Mouse (Mus musculus) spleen, adult 2 months (tissue): Measurements from ENCODE around the gene Ptdss2. TPM values are rescaled to one million over a fixed set of nuclear protein-coding genes. Genes with fewer than 3 reads are reported as not detected.

ENCODE experiments used
- DNase-seq, 2 experiments: peaks; one replicate each; pipeline versions ENCODE4 v3.0.0 to v3.0.0-alpha.2; 2012 to 2021; ENCODE audit warnings: low spot score in 2 of 2, low read depth in 1 of 2
- H3K27ac ChIP-seq: fragments of 200-500 bp; 2 replicates; pipeline ENCODE4 v1.5.1; 2012; ENCODE audit warnings: low read length, inconsistent platforms; ENCODE audit not compliant: insufficient read depth
- H3K27me3 ChIP-seq: fragments of 200-500 bp; 2 replicates; pipeline ENCODE4 v1.6.1; 2012; ENCODE audit warnings: mild to moderate bottlenecking, moderate library complexity, low read length, inconsistent platforms; ENCODE audit not compliant: control insufficient read depth, insufficient read depth
- H3K36me3 ChIP-seq: fragments of 200-500 bp; 2 replicates; pipeline ENCODE4 v1.6.1; 2012; ENCODE audit warnings: mild to moderate bottlenecking, low read length, inconsistent platforms; ENCODE audit not compliant: control insufficient read depth, insufficient read depth
- H3K4me1 ChIP-seq: fragments of 200-500 bp; 2 replicates; pipeline ENCODE4 v1.6.1; 2011; ENCODE audit warnings: inconsistent platforms; ENCODE audit not compliant: control insufficient read depth, insufficient read depth, insufficient read length
- H3K4me3 ChIP-seq: fragments of 200-500 bp; 2 replicates; pipeline ENCODE4 v1.5.1; 2011; ENCODE audit warnings: mild to moderate bottlenecking, inconsistent platforms; ENCODE audit not compliant: insufficient read depth, insufficient read length; ENCODE audit errors: extremely low read depth
- CTCF ChIP-seq: fragments of 200-500 bp; IDR thresholded peaks from 2 replicates; pipeline ENCODE4 v1.5.1; 2011; ENCODE audit warnings: mild to moderate bottlenecking, inconsistent platforms; ENCODE audit not compliant: insufficient read depth, insufficient read length, insufficient replicate concordance; ENCODE audit errors: extremely low read depth
- POLR2A ChIP-seq: fragments of 200-500 bp; IDR thresholded peaks from 2 replicates; pipeline ENCODE4 v1.6.1; 2011; ENCODE audit warnings: low read depth, low read length, inconsistent platforms
- WGBS: fragments of 180-500 bp; shearing (Covaris S2); methylation state at CpG from one replicate; pipeline ENCODE4 v1.1.7; 2018; 5-methylcytosine and 5-hydroxymethylcytosine counted together
- polyA plus RNA-seq: library from polyadenylated mRNA; depleted of rRNA; stranded (reverse); fragments of >200 nt; gene quantifications from 2 replicates; pipeline ENCODE4 v1.2.3, GENCODE M21; 2012; rRNA removed

Gene Ptdss2
- polyA plus RNA-seq, 1 experiment: 26.8 TPM

- 89% methylated on average over 18 of the region's 18 CpGs for WGBS
Observed at GRCm38 (mm10) chr7:141206182-141206937, 84.2 kb downstream of the Ptdss2 start.

More at GRCm38 (mm10) chr7:141206182-141206937, 84.2 kb downstream of the Ptdss2 start:
- TF ChIP-seq CTCF (no peak), POLR2A (no peak)
- Histone ChIP-seq H3K27me3 (no peaks in the 10 kb centered on the region), H3K4me3 (no peak overlapping the region), H3K36me3 (no peaks in the 10 kb centered on the region), H3K27ac (no peak overlapping the region), H3K4me1 (no peaks in the 10 kb centered on the region)
- DNase-seq: no peak

Other genes with a start within 250 kb of the Ptdss2 start
- gene Psmd13, start 240.4 kb upstream of the Ptdss2 start, polyA plus RNA-seq: 39.6 and 43.0 TPM in 2 replicates
- 13.3 and 15.0 TPM in 2 replicates for gene Sirt3, start 240.1 kb upstream of the Ptdss2 start, polyA plus RNA-seq
- not detected in 2 replicates for gene Cox8b, start 221.9 kb upstream of the Ptdss2 start, polyA plus RNA-seq
- gene Nlrp6, start 201.5 kb upstream of the Ptdss2 start, polyA plus RNA-seq: 0.12 and 0.32 TPM in 2 replicates
- 21.2 and 26.0 TPM in 2 replicates for gene Pgghg, start 181.0 kb upstream of the Ptdss2 start, polyA plus RNA-seq
- gene Ifitm5, start 172.1 kb upstream of the Ptdss2 start, polyA plus RNA-seq: 1.2 and 1.3 TPM in 2 replicates
- gene Gm45717, start 166.4 kb upstream of the Ptdss2 start, polyA plus RNA-seq: not detected in 2 replicates
- gene Ifitm2, start 166.4 kb upstream of the Ptdss2 start, polyA plus RNA-seq: 279 and 436 TPM in 2 replicates
- gene Ifitm1, start 155.2 kb upstream of the Ptdss2 start, polyA plus RNA-seq: 159 and 265 TPM in 2 replicates
- gene Ifitm3, start 111.6 kb upstream of the Ptdss2 start, polyA plus RNA-seq: 177 and 277 TPM in 2 replicates
- gene Ifitm6, start 104.5 kb upstream of the Ptdss2 start, polyA plus RNA-seq: 25.5 and 45.9 TPM in 2 replicates
- gene Gm17387, start 93.3 kb upstream of the Ptdss2 start, polyA plus RNA-seq: not detected in 2 replicates
- gene B4galnt4, start 61.3 kb upstream of the Ptdss2 start, polyA plus RNA-seq: 0.79 and 1.9 TPM in 2 replicates
- gene Pkp3, start 44.2 kb upstream of the Ptdss2 start, polyA plus RNA-seq: 30.1 and 36.7 TPM in 2 replicates
- 35.8 and 45.5 TPM in 2 replicates for gene Sigirr, start 21.8 kb upstream of the Ptdss2 start, polyA plus RNA-seq
- 0.02 and 0.23 TPM in 2 replicates for gene Ano9, start 4.6 kb upstream of the Ptdss2 start, polyA plus RNA-seq
- 90.8 and 113 TPM in 2 replicates for gene Rnh1, start 50.5 kb downstream of the Ptdss2 start, polyA plus RNA-seq
- gene Hras, start 71.6 kb downstream of the Ptdss2 start, polyA plus RNA-seq: 29.0 and 33.2 TPM in 2 replicates
- 5.2 and 5.5 TPM in 2 replicates for gene Lrrc56, start 71.8 kb downstream of the Ptdss2 start, polyA plus RNA-seq
- gene Lmntd2, start 91.7 kb downstream of the Ptdss2 start, polyA plus RNA-seq: 6.8 and 7.4 TPM in 2 replicates
- gene Rassf7, start 93.5 kb downstream of the Ptdss2 start, polyA plus RNA-seq: 13.0 and 18.4 TPM in 2 replicates
- 29.3 and 31.4 TPM in 2 replicates for gene Phrf1, start 106.4 kb downstream of the Ptdss2 start, polyA plus RNA-seq
- 105 and 160 TPM in 2 replicates for gene Irf7, start 144.1 kb downstream of the Ptdss2 start, polyA plus RNA-seq
- 0.14 and 0.15 TPM in 2 replicates for gene Cdhr5, start 154.4 kb downstream of the Ptdss2 start, polyA plus RNA-seq
- gene Sct, start 156.8 kb downstream of the Ptdss2 start, polyA plus RNA-seq: 1.6 and 4.5 TPM in 2 replicates
- gene Drd4, start 169.6 kb downstream of the Ptdss2 start, polyA plus RNA-seq: 0.09 and 0.22 TPM in 2 replicates
- 15.3 and 15.9 TPM in 2 replicates for gene Deaf1, start 205.3 kb downstream of the Ptdss2 start, polyA plus RNA-seq
- gene Tmem80, start 205.4 kb downstream of the Ptdss2 start, polyA plus RNA-seq: 32.4 and 37.0 TPM in 2 replicates
- gene Eps8l2, start 216.5 kb downstream of the Ptdss2 start, polyA plus RNA-seq: 2.5 TPM in 2 replicates